Mouse (Mus musculus) cerebellum, postnatal 25 days (tissue): ENCODE results near the gene Flnc.
"Not testable (repeated sequence)": the region's sequence is repeated elsewhere in the genome, so short reads cannot be mapped to it uniquely, and the experiment has no call there.

Experiments
- DNase-seq, 2 experiments: peaks; one replicate each; pipeline ENCODE4 v3.0.0; 2021; ENCODE audit warnings: mixed read lengths in 2 of 2

The Flnc gene

GRCm38 (mm10) chr6:29433038-29433803 lies at the start of gene Flnc:
TSS of gene Flnc (plus strand) at chr6:29433256.
- peak; percentile 32 to 38 for DNase-seq

- DNase-seq = peak in 1 of 2 experiments; percentile 50
Observed at GRCm38 (mm10) chr6:29388052-29388518, 45.0 kb upstream of the Flnc start, which contains the start of gene Opn1sw. TSS of gene Opn1sw (minus strand) at chr6:29388468.

- DNase-seq = peak; percentile 90 to 94
Observed at GRCm38 (mm10) chr6:29388606-29389080, 44.4 kb upstream of the Flnc start.

- DNase-seq = no peak
Observed at GRCm38 (mm10) chr6:29389425-29389824, 43.6 kb upstream of the Flnc start.

- DNase-seq = not testable (repeated sequence)
Observed at GRCm38 (mm10) chr6:29390500-29390899, 42.6 kb upstream of the Flnc start.

GRCm38 (mm10) chr6:29391241-29391640 lies 41.8 kb upstream of the Flnc start:
- DNase-seq = not testable (repeated sequence)

GRCm38 (mm10) chr6:29391802-29392201 lies 41.3 kb upstream of the Flnc start:
- DNase-seq = no peak

- no peak for DNase-seq
Observed at GRCm38 (mm10) chr6:29394286-29394685, 38.8 kb upstream of the Flnc start.

- peak; percentile 90 to 94 for DNase-seq
Observed at GRCm38 (mm10) chr6:29395910-29396713, 36.9 kb upstream of the Flnc start, which contains the start of gene Ccdc136. TSS of gene Ccdc136 (plus strand) at chr6:29396309.

- peak; percentile 52 to 68 for DNase-seq
Observed at GRCm38 (mm10) chr6:29396714-29397540, 36.1 kb upstream of the Flnc start.

GRCm38 (mm10) chr6:29397575-29397974 lies 35.5 kb upstream of the Flnc start:
- DNase-seq = peak; percentile 72 to 75

- DNase-seq = no peak
Observed at GRCm38 (mm10) chr6:29399851-29400250, 33.2 kb upstream of the Flnc start.

- peak; percentile 46 to 71 for DNase-seq
Observed at GRCm38 (mm10) chr6:29402693-29403342, 30.2 kb upstream of the Flnc start.

GRCm38 (mm10) chr6:29406412-29406811 lies 26.6 kb upstream of the Flnc start:
- DNase-seq = peak; percentile 30 to 54

- DNase-seq = no peak
Observed at GRCm38 (mm10) chr6:29415446-29415845, 17.6 kb upstream of the Flnc start.

- no peak for DNase-seq
Observed at GRCm38 (mm10) chr6:29420596-29420995, 12.5 kb upstream of the Flnc start.

- no peak for DNase-seq
Observed at GRCm38 (mm10) chr6:29425118-29425517, 7.9 kb upstream of the Flnc start.

GRCm38 (mm10) chr6:29426331-29426730 lies 6.7 kb upstream of the Flnc start:
- no peak for DNase-seq

GRCm38 (mm10) chr6:29428171-29428570 lies 4.9 kb upstream of the Flnc start:
- DNase-seq = no peak

GRCm38 (mm10) chr6:29430681-29431420 lies 2.2 kb upstream of the Flnc start:
- no peak for DNase-seq

- DNase-seq = no peak
Observed at GRCm38 (mm10) chr6:29431473-29431872, 1.6 kb upstream of the Flnc start.
